Mouse (Mus musculus) stomach, postnatal 0 days (tissue): ENCODE measurements around the gene Epha6.

Experiments
- CTCF ChIP-seq: IDR thresholded peaks from 2 replicates; pipeline ENCODE4 v1.5.1; 2016; ENCODE audit warnings: antibody characterized with exemption, low read depth, mild to moderate bottlenecking, moderate library complexity
- EP300 ChIP-seq: optimal IDR thresholded peaks from 2 replicates; pipeline ENCODE3; 2016; ENCODE audit warnings: antibody characterized with exemption

GRCm38 (mm10) chr16:60258151-60258635 is 347.1 kb downstream of the Epha6 start:
- TF ChIP-seq CTCF = no peak
- no peak for TF ChIP-seq EP300
